Mouse (Mus musculus) small intestine, adult 2 months (tissue): ENCODE data around the gene Aunip.

Source experiments
- CTCF ChIP-seq: fragments of 200-500 bp; IDR thresholded peaks from 2 replicates; pipeline ENCODE4 v1.5.1; 2012; ENCODE audit warnings: low read depth, mild to moderate bottlenecking, control low read depth, inconsistent platforms, low read length, moderate library complexity, mixed read lengths; ENCODE audit not compliant: insufficient replicate concordance, insufficient read length; ENCODE audit errors: extremely low read depth
- POLR2A ChIP-seq: fragments of 200-500 bp; IDR thresholded peaks from 2 replicates; pipeline ENCODE4 v1.6.1; 2012; ENCODE audit warnings: low read depth, mild to moderate bottlenecking, control low read depth, inconsistent platforms, low read length, moderate library complexity

GRCm38 (mm10) chr4:134469985-134470384 is 40.8 kb upstream of the Aunip start:
- TF ChIP-seq CTCF (no peak), POLR2A (no peak)
